Mouse (Mus musculus): ENCODE measurements around the gene Gm10718. TPM values are rescaled to one million over a fixed set of nuclear protein-coding genes. Genes with fewer than 3 reads are reported as not detected.
"Not testable (repeated sequence)": the region's sequence is repeated elsewhere in the genome, so short reads cannot be mapped to it uniquely, and the experiment has no call there.

Gm10718 gene
- polyA plus RNA-seq, 1 experiment from 2014 or later: not detected

- H3K4me2 ChIP-seq (replicated peaks); H3K27me3 ChIP-seq; H3K27ac ChIP-seq (replicated peaks); H3K4me3 ChIP-seq; H3K9me3 ChIP-seq; H3K4me1 ChIP-seq; H3K36me3 ChIP-seq; ATAC-seq (replicated peaks); H3K9ac ChIP-seq (replicated peaks): not testable (repeated sequence)
- WGBS: 66% methylated on average over 14 of the region's 16 CpGs
Observed at GRCm38 (mm10) chr9:3029276-3030000, 6.1 kb downstream of the Gm10718 start.

GRCm38 (mm10) chr9:3030677-3031318, 7.5 kb downstream of the Gm10718 start:
- H3K4me1 ChIP-seq; H3K36me3 ChIP-seq; H3K9me3 ChIP-seq; H3K9ac ChIP-seq (replicated peaks); H3K27ac ChIP-seq (replicated peaks); H3K27me3 ChIP-seq; ATAC-seq (replicated peaks); H3K4me3 ChIP-seq; H3K4me2 ChIP-seq (replicated peaks): not testable (repeated sequence)
- 79% methylated on average over 4 of the region's 10 CpGs for WGBS

GRCm38 (mm10) chr9:3034299-3034698, 11.0 kb downstream of the Gm10718 start, which contains the start of gene Gm17535:
Gene Gm17535, plus strand, starts transcription at chr9:3034599.
- not testable (repeated sequence) for H3K9me3 ChIP-seq; ATAC-seq (replicated peaks); H3K4me3 ChIP-seq; H3K36me3 ChIP-seq; H3K4me2 ChIP-seq (replicated peaks); H3K27ac ChIP-seq (replicated peaks); H3K4me1 ChIP-seq; H3K27me3 ChIP-seq; H3K9ac ChIP-seq (replicated peaks)
- 57% methylated on average over 2 of the region's 8 CpGs for WGBS

GRCm38 (mm10) chr9:3036577-3036976, 13.2 kb downstream of the Gm10718 start, which contains the start of gene Gm10715:
Gene Gm10715, plus strand, starts transcription at chr9:3036877.
- H3K27me3 ChIP-seq; H3K27ac ChIP-seq (replicated peaks): not testable (repeated sequence)

GRCm38 (mm10) chr9:3038161-3038560, 14.8 kb downstream of the Gm10718 start:
- 71% methylated on average over 4 of the region's 4 CpGs for WGBS
- H3K9me3 ChIP-seq; H3K4me1 ChIP-seq; H3K9ac ChIP-seq (replicated peaks); H3K27ac ChIP-seq (replicated peaks); H3K4me3 ChIP-seq; H3K4me2 ChIP-seq (replicated peaks); ATAC-seq (replicated peaks); H3K27me3 ChIP-seq; H3K36me3 ChIP-seq: not testable (repeated sequence)

More at GRCm38 (mm10) chr9:3036577-3036976, 13.2 kb downstream of the Gm10718 start, which contains the start of gene Gm10715:
- not testable (repeated sequence) for H3K9me3 ChIP-seq; H3K36me3 ChIP-seq; ATAC-seq (replicated peaks); H3K9ac ChIP-seq (replicated peaks); H3K4me3 ChIP-seq; H3K4me1 ChIP-seq; H3K4me2 ChIP-seq (replicated peaks)
- 77% methylated on average over 8 of the region's 8 CpGs for WGBS

Small RNA genes lying within 50 kb of the gene (microRNA-seq; reads per million reads assigned to microRNA genes)
- not detected for gene Mir101c

Other genes with a start within 250 kb of the Gm10718 start
- gene Gm10722, start 22.6 kb upstream of the Gm10718 start, polyA plus RNA-seq (2015; fragmentation: Nextera tagmentation; extraction: Ambion mirVana): not detected in 2 replicates
- gene Gm11168, start 20.2 kb upstream of the Gm10718 start, polyA plus RNA-seq (2015; fragmentation: Nextera tagmentation; extraction: Ambion mirVana): not detected in 2 replicates
- not detected in 2 replicates for gene Gm10721, start 10.4 kb upstream of the Gm10718 start, polyA plus RNA-seq (2015; fragmentation: Nextera tagmentation; extraction: Ambion mirVana)
- gene Gm10720, start 7.9 kb upstream of the Gm10718 start, polyA plus RNA-seq (2015; fragmentation: Nextera tagmentation; extraction: Ambion mirVana): not detected in 2 replicates
- not detected in 2 replicates for gene Gm10719, start 6.1 kb upstream of the Gm10718 start, polyA plus RNA-seq (2015; fragmentation: Nextera tagmentation; extraction: Ambion mirVana)
- 0.37 TPM in 1 of 2 replicates, not detected in the other for gene Gm10717, start 1.9 kb downstream of the Gm10718 start, polyA plus RNA-seq (2015; fragmentation: Nextera tagmentation; extraction: Ambion mirVana)
- not detected in 2 replicates for gene Gm17535, start 11.1 kb downstream of the Gm10718 start, polyA plus RNA-seq (2015; fragmentation: Nextera tagmentation; extraction: Ambion mirVana)
- gene Gm10715, start 13.3 kb downstream of the Gm10718 start, polyA plus RNA-seq (2015; fragmentation: Nextera tagmentation; extraction: Ambion mirVana): not detected in 2 replicates

Measured in forebrain, embryonic 15.5 days (tissue).